Mouse (Mus musculus) heart, postnatal 36 days (tissue): ENCODE results near the gene Arid5b. TPM values are rescaled to one million over a fixed set of nuclear protein-coding genes. Genes with fewer than 3 reads are reported as not detected.

Experiments
- DNase-seq, 2 experiments: peaks; one replicate each; pipeline ENCODE4 v3.0.0; 2021 to 2022
- intact Hi-C: fragments of 180-260 bp; cut with DNase I; formaldehyde crosslinking; loops from one replicate; pipeline ENCODE4 v1.15.1; 2025
- total RNA-seq, 2 experiments: library from RNA; stranded (reverse); gene quantifications; 2 replicates each; pipeline ENCODE4 v1.2.3; 2021

Gene Arid5b
- total RNA-seq, 2 experiments from 2014 or later = 23.2 to 33.8 TPM

GRCm38 (mm10) chr10:68044864-68045263 lies 233.7 kb downstream of the Arid5b start:
- intact Hi-C loops = no loop called here
- DNase-seq = no peak

DNA sequence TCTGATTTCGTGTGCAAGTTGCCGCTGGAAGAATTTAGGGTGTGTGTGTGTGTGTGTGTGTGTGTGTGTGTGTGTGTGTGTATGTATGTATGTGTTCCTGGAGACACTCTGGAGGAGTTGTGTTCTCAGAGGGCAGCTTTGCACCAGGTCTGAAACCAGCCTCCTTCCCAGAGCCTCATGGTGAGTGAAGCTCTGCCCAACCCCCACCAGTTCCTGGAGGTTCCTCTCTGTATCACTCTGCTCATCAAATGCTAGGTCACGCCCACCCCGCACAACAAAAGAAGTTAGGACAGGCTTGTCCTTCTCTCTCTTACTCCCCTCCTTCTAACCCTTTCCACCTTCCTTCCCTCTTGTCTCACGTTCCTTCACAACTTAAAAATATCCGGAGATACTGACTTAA lies 234.6 kb downstream of the Arid5b start:
- intact Hi-C loops = no loop called here
- DNase-seq = no peak
